Mouse (Mus musculus) kidney, adult 11 months (tissue): Measurements from ENCODE around the gene Fes.
"Not testable (repeated sequence)": the region's sequence is repeated elsewhere in the genome, so short reads cannot be mapped to it uniquely, and the experiment has no call there.

Experiments
- DNase-seq: peaks from one replicate; pipeline ENCODE4 v3.0.0; 2022

Fes gene

GRCm38 (mm10) chr7:80404101-80404894, 16.6 kb upstream of the Fes start:
- no peak for DNase-seq

GRCm38 (mm10) chr7:80403551-80403950, 15.8 kb upstream of the Fes start:
- DNase-seq, result peak; percentile 77

GRCm38 (mm10) chr7:80402651-80403321, 15.0 kb upstream of the Fes start:
- peak; percentile 57 for DNase-seq

GRCm38 (mm10) chr7:80401860-80402641, 14.3 kb upstream of the Fes start:
- DNase-seq, result peak; percentile 73

- no peak for DNase-seq
Observed at GRCm38 (mm10) chr7:80401041-80401859, 13.5 kb upstream of the Fes start.

- peak; percentile 78 for DNase-seq
Observed at GRCm38 (mm10) chr7:80400571-80400970, 12.8 kb upstream of the Fes start.

- DNase-seq, result peak; percentile 89
Observed at GRCm38 (mm10) chr7:80400099-80400498, 12.4 kb upstream of the Fes start.

GRCm38 (mm10) chr7:80398654-80399444, 11.1 kb upstream of the Fes start:
- no peak for DNase-seq

- no peak for DNase-seq
Observed at GRCm38 (mm10) chr7:80397986-80398385, 10.2 kb upstream of the Fes start.

- not testable (repeated sequence) for DNase-seq
Observed at GRCm38 (mm10) chr7:80396427-80396826, 8.7 kb upstream of the Fes start.

- DNase-seq, result no peak
Observed at GRCm38 (mm10) chr7:80394600-80394999, 6.9 kb upstream of the Fes start.

GRCm38 (mm10) chr7:80392119-80392518, 4.4 kb upstream of the Fes start:
- no peak for DNase-seq

GRCm38 (mm10) chr7:80387033-80387632, 613 bp downstream of the Fes start:
- DNase-seq, result no peak

GRCm38 (mm10) chr7:80386235-80386930, 1.4 kb downstream of the Fes start:
- peak; percentile 79 for DNase-seq

- DNase-seq, result no peak
Observed at GRCm38 (mm10) chr7:80382919-80383318, 4.8 kb downstream of the Fes start.

- DNase-seq, result no peak
Observed at GRCm38 (mm10) chr7:80379531-80379930, 8.2 kb downstream of the Fes start.

- DNase-seq, result peak; percentile 61
Observed at GRCm38 (mm10) chr7:80377471-80377870, 10.3 kb downstream of the Fes start.

- no peak for DNase-seq
Observed at GRCm38 (mm10) chr7:80376192-80376591, 11.6 kb downstream of the Fes start.

- no peak for DNase-seq
Observed at GRCm38 (mm10) chr7:80375376-80376039, 12.2 kb downstream of the Fes start.

GRCm38 (mm10) chr7:80374733-80375132, 13.0 kb downstream of the Fes start:
- no peak for DNase-seq
